Mouse (Mus musculus) C2C12 (cell line): ENCODE measurements at regions not wholly inside any gene's neighbourhood (a gene's known extent, or its start where the extent isn't known, plus 50 kb on each side); places are given as distances from the start of the nearest gene placed in this dataset.
A peak's percentile ranks its signal among the peaks of the same experiment; 100 is the strongest.

Source experiments
- H3K27me3 ChIP-seq: one replicate; pipeline ENCODE4 v1.6.1; 2011; ENCODE audit not compliant: control insufficient read depth, insufficient read depth, insufficient read length
- H3K36me3 ChIP-seq: one replicate; pipeline ENCODE4 v1.6.1; 2011; ENCODE audit not compliant: control insufficient read depth, insufficient read depth
- H3K4me3 ChIP-seq: one replicate; pipeline ENCODE4 v1.5.1; 2011; ENCODE audit warnings: mild to moderate bottlenecking, control low read depth; ENCODE audit not compliant: poor library complexity, insufficient read depth, severe bottlenecking
- H3K79me2 ChIP-seq: one replicate; pipeline ENCODE4 v1.6.1; 2011; ENCODE audit not compliant: control insufficient read depth, insufficient read depth
- H3K79me3 ChIP-seq: one replicate; pipeline ENCODE4 v1.6.1; 2011; ENCODE audit warnings: low read depth, control low read depth
- H3ac ChIP-seq: one replicate; pipeline ENCODE3; 2011; ENCODE audit warnings: low read depth; ENCODE audit not compliant: control insufficient read depth, insufficient read length
- CEBPB ChIP-seq: IDR thresholded peaks from one replicate; pipeline ENCODE4 v1.6.1; 2011; ENCODE audit warnings: low read depth, mild to moderate bottlenecking, control low read depth, moderate library complexity
- CTCF ChIP-seq: IDR thresholded peaks from one replicate; pipeline ENCODE4 v1.5.1; 2011; ENCODE audit not compliant: control insufficient read depth, insufficient read depth, insufficient read length
- FOSL1 ChIP-seq: IDR thresholded peaks from one replicate; pipeline ENCODE4 v1.8.0; 2011; ENCODE audit warnings: mild to moderate bottlenecking, low read length; ENCODE audit not compliant: poor library complexity, insufficient read depth, severe bottlenecking
- MAX ChIP-seq: IDR thresholded peaks from one replicate; pipeline ENCODE4 v1.6.1; 2011; ENCODE audit warnings: mild to moderate bottlenecking, control low read depth
- MYOD1 ChIP-seq: IDR thresholded peaks from one replicate; pipeline ENCODE4 v1.6.1; 2011; ENCODE audit warnings: low read depth; ENCODE audit not compliant: control insufficient read depth, insufficient read length
- MYOG ChIP-seq: IDR thresholded peaks from one replicate; pipeline ENCODE4 v1.6.1; 2011; ENCODE audit not compliant: control insufficient read depth, insufficient read length; ENCODE audit errors: extremely low read depth
- USF1 ChIP-seq: IDR thresholded peaks from one replicate; pipeline ENCODE4 v1.6.1; 2011; ENCODE audit warnings: low read depth, mild to moderate bottlenecking, control low read depth, moderate library complexity

DNA sequence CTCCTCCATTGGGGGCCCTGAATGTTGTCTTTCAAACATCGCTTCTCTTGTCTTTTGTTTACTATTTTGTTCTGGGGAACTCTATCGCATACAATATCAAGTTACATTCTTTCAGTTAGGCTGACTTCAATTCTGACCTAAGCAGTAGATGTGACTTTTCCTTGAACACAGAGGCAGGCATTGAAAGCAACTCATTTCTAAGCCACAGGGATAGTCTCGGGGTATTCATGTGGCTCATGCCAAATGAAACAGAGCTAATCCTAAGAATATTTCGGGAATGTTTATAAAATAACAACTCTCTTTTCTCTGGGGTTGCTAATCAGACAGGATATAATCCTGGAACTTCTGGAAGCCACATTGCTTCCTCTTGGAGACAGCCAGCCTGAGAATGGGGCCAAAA, 2821.0 kb downstream of the 9330182O14Rik start:
- TF ChIP-seq FOSL1, result no peak
- no peak for TF ChIP-seq USF1
- no peak for TF ChIP-seq CTCF
- TF ChIP-seq MYOG, result no peak
- no peak for TF ChIP-seq MAX
- TF ChIP-seq MYOD1, result no peak
- no peak for TF ChIP-seq CEBPB
- Histone ChIP-seq H3K79me3 (no peaks in the 10 kb centered on the region), H3K79me2 (no peaks in the 10 kb centered on the region), H3K4me3 (no peak overlapping the region), H3K36me3 (no peaks in the 10 kb centered on the region), H3K27me3 (no peaks in the 10 kb centered on the region), H3ac (no peak overlapping the region)

DNA sequence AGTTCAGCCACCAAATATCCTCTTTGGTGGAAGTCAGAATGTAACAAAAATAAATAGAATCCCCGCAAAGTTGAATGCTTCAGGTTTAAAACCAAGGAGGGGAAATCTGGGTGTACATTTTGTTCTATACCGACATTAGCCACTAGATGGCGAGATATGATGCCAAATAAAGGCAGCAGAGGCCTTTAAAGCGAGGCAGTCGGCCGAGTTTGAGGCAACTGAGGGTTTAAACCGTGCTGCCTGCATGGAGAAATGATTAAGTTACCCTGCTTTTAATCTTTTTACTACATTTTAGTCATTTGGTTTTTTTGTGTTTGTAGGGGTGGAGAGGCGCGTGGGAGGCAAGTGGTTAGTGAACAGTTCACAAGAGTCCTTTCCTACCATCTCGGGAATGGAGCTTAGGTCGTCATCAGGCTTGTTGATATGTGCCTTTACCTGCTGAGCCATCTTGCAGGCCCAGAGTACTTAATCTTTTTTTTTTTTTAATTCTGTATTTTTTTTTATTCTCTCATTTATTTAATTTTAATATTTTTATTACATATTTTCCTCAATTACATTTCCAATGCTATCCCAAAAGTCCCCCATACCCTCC, 2828.7 kb downstream of the 9330182O14Rik start:
- H3K27me3 ChIP-seq, result no peaks in the 10 kb centered on the region

DNA sequence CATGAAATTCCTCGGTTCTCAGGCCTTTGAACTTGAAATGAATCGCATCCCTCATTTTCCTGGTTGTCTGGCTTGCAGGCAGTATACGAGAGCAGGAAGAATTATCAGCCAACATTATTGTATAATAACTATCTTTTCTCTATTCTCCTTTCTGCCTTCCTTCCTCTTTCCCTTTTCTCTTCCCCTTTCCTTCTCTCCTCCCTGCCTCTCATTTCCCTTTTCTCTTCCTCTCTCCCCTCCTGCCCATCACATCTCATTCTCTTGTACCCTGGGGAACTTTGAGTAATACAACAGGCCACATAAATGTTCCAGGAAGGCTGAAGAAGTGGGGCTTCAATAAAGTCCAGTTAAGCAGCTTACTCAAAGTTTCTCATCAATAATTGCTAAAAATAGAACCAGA, 2831.1 kb downstream of the 9330182O14Rik start:
- Histone ChIP-seq H3K27me3 (no peaks in the 10 kb centered on the region), H3ac (no peak overlapping the region), H3K4me3 (no peak overlapping the region), H3K79me3 (no peaks in the 10 kb centered on the region), H3K36me3 (no peaks in the 10 kb centered on the region), H3K79me2 (no peaks in the 10 kb centered on the region)
- TF ChIP-seq CEBPB (no peak), CTCF (no peak), MYOD1 (no peak), FOSL1 (no peak), MAX (no peak), USF1 (no peak), MYOG (no peak)

More for the DNA sequence above, 2828.7 kb downstream of the 9330182O14Rik start:
- H3K79me2 ChIP-seq, result no peaks in the 10 kb centered on the region
- H3K79me3 ChIP-seq, result no peaks in the 10 kb centered on the region
- no peak overlapping the region for H3K4me3 ChIP-seq
- no peak overlapping the region for H3ac ChIP-seq
- TF ChIP-seq CTCF (peak; percentile 22), CEBPB (no peak)
- no peaks in the 10 kb centered on the region for H3K36me3 ChIP-seq
